Mouse (Mus musculus) myocyte (in vitro differentiated cells): ENCODE measurements at regions not wholly inside any gene's neighbourhood (a gene's known extent, or its start where the extent isn't known, plus 50 kb on each side); places are given as distances from the start of the nearest gene placed in this dataset.

ENCODE experiments used
- H3K27me3 ChIP-seq: one replicate; pipeline ENCODE4 v1.6.1; 2011; ENCODE audit not compliant: control insufficient read depth, insufficient read depth, insufficient read length
- H3K36me3 ChIP-seq: one replicate; pipeline ENCODE4 v1.6.1; 2011; ENCODE audit not compliant: control insufficient read depth, insufficient read depth
- H3K4me2 ChIP-seq: one replicate; pipeline ENCODE4 v1.6.1; 2011; ENCODE audit warnings: low read depth, control low read depth
- H3K4me3 ChIP-seq: one replicate; pipeline ENCODE4 v1.5.1; 2011; ENCODE audit warnings: mild to moderate bottlenecking, control low read depth, moderate library complexity
- H3K79me2 ChIP-seq: one replicate; pipeline ENCODE4 v1.6.1; 2011; ENCODE audit not compliant: control insufficient read depth, insufficient read depth
- H3ac ChIP-seq: one replicate; pipeline ENCODE4 v1.6.1; 2011; ENCODE audit not compliant: control insufficient read depth, insufficient read length
- CEBPB ChIP-seq: IDR thresholded peaks from 2 replicates; pipeline ENCODE4 v1.6.1; 2011; ENCODE audit warnings: mild to moderate bottlenecking, moderate library complexity; ENCODE audit not compliant: poor library complexity, insufficient read depth, severe bottlenecking
- E2F4 ChIP-seq: IDR thresholded peaks from one replicate; pipeline ENCODE4 v1.6.1; 2011; ENCODE audit warnings: mild to moderate bottlenecking, control low read depth, moderate library complexity; ENCODE audit not compliant: insufficient read depth
- MAX ChIP-seq: IDR thresholded peaks from one replicate; pipeline ENCODE4 v1.6.1; 2011; ENCODE audit warnings: low read depth, mild to moderate bottlenecking, control low read depth
- MYOD1 ChIP-seq, 3 experiments: IDR thresholded peaks; one replicate each; pipeline ENCODE4 v1.6.1; 2011; ENCODE audit warnings: control low read depth in 2 of 3, low read depth in 2 of 3, mild to moderate bottlenecking in 2 of 3, moderate library complexity in 1 of 3; ENCODE audit not compliant: insufficient read length in 2 of 3, control insufficient read depth in 1 of 3
- MYOG ChIP-seq, 3 experiments: IDR thresholded peaks; one replicate each; pipeline ENCODE4 v1.6.1; 2011; ENCODE audit warnings: control low read depth in 2 of 3, low read depth in 2 of 3, mild to moderate bottlenecking in 2 of 3; ENCODE audit not compliant: insufficient read length in 2 of 3, control insufficient read depth in 1 of 3, insufficient read depth in 1 of 3
- POLR2A ChIP-seq: IDR thresholded peaks from one replicate; pipeline ENCODE4 v1.6.1; 2011; ENCODE audit warnings: low read depth, mild to moderate bottlenecking, control low read depth, moderate library complexity; ENCODE audit not compliant: insufficient read length
- POLR2AphosphoS2 ChIP-seq: IDR thresholded peaks from one replicate; pipeline ENCODE4 v1.6.1; 2011; ENCODE audit warnings: low read depth, control low read depth; ENCODE audit not compliant: insufficient read length
- REST ChIP-seq: IDR thresholded peaks from one replicate; pipeline ENCODE4 v1.6.1; 2011; ENCODE audit warnings: mild to moderate bottlenecking, control low read depth, moderate library complexity; ENCODE audit not compliant: insufficient read depth, insufficient read length
- SRF ChIP-seq: IDR thresholded peaks from one replicate; pipeline ENCODE4 v1.6.1; 2011; ENCODE audit warnings: low read depth; ENCODE audit not compliant: control insufficient read depth, insufficient read length
- TCF12 ChIP-seq: IDR thresholded peaks from one replicate; pipeline ENCODE4 v1.6.1; 2011; ENCODE audit warnings: mild to moderate bottlenecking, control low read depth; ENCODE audit not compliant: poor library complexity, insufficient read depth, severe bottlenecking
- TCF3 ChIP-seq: IDR thresholded peaks from one replicate; pipeline ENCODE4 v1.6.1; 2011; ENCODE audit warnings: low read depth, control low read depth; ENCODE audit not compliant: insufficient read length
- USF1 ChIP-seq: IDR thresholded peaks from one replicate; pipeline ENCODE4 v1.6.1; 2011; ENCODE audit warnings: low read depth, mild to moderate bottlenecking, control low read depth, moderate library complexity

- Histone ChIP-seq H3K4me3 (no peak overlapping the region), H3ac (no peak overlapping the region), H3K4me2 (no peak overlapping the region), H3K27me3 (no peaks in the 10 kb centered on the region), H3K36me3 (no peaks in the 10 kb centered on the region), H3K79me2 (no peaks in the 10 kb centered on the region)
- TF ChIP-seq CEBPB = no peak
- TF ChIP-seq TCF12 = no peak
- no peak for TF ChIP-seq TCF3
- no peak for TF ChIP-seq POLR2A
- no peak for TF ChIP-seq MYOD1 (IDR thresholded peaks at IDR 0.05; ENCODE audit: control insufficient read depth in 1 of 3, insufficient read length in 2 of 3, low read depth in 2 of 3)
- TF ChIP-seq MYOG (IDR thresholded peaks at IDR 0.05; ENCODE audit: control insufficient read depth in 1 of 3, insufficient read depth in 1 of 3, insufficient read length in 2 of 3, low read depth in 2 of 3) = no peak
- TF ChIP-seq REST = no peak
- no peak for TF ChIP-seq POLR2AphosphoS2
- TF ChIP-seq MAX = no peak
- no peak for TF ChIP-seq USF1
- no peak for TF ChIP-seq SRF
- no peak for TF ChIP-seq E2F4
These were observed 170.5 kb upstream of the Gli2 start for GRCm38 (mm10) chr1:119223876-119224275.

GRCm38 (mm10) chr1:119221901-119222300 is 168.5 kb upstream of the Gli2 start:
- H3ac ChIP-seq = no peak overlapping the region
- H3K27me3 ChIP-seq = no peaks in the 10 kb centered on the region
- H3K79me2 ChIP-seq = no peaks in the 10 kb centered on the region
- H3K4me3 ChIP-seq = no peak overlapping the region
- H3K36me3 ChIP-seq = no peaks in the 10 kb centered on the region
- no peak for TF ChIP-seq MAX
- TF ChIP-seq CEBPB = no peak
- no peak for TF ChIP-seq SRF
- TF ChIP-seq E2F4 = no peak
- TF ChIP-seq POLR2A = no peak
- no peak for TF ChIP-seq TCF12
- TF ChIP-seq TCF3 = no peak
- no peak for TF ChIP-seq POLR2AphosphoS2
- no peak for TF ChIP-seq USF1
- no peak for TF ChIP-seq MYOD1 (IDR thresholded peaks at IDR 0.05; ENCODE audit: control insufficient read depth in 1 of 3, insufficient read length in 2 of 3, low read depth in 2 of 3)
- no peak for TF ChIP-seq MYOG (IDR thresholded peaks at IDR 0.05; ENCODE audit: control insufficient read depth in 1 of 3, insufficient read depth in 1 of 3, insufficient read length in 2 of 3, low read depth in 2 of 3)
- no peak for TF ChIP-seq REST
- H3K4me2 ChIP-seq = no peak overlapping the region

- no peaks in the 10 kb centered on the region for H3K79me2 ChIP-seq
- TF ChIP-seq TCF3 = no peak
- no peak for TF ChIP-seq POLR2AphosphoS2
- TF ChIP-seq CEBPB = no peak
- no peak for TF ChIP-seq SRF
- no peak for TF ChIP-seq TCF12
- TF ChIP-seq E2F4 = no peak
- TF ChIP-seq POLR2A = no peak
- TF ChIP-seq USF1 = no peak
- no peak for TF ChIP-seq MYOG (IDR thresholded peaks at IDR 0.05; ENCODE audit: control insufficient read depth in 1 of 3, insufficient read depth in 1 of 3, insufficient read length in 2 of 3, low read depth in 2 of 3)
- TF ChIP-seq REST = no peak
- no peak for TF ChIP-seq MAX
- TF ChIP-seq MYOD1 (IDR thresholded peaks at IDR 0.05; ENCODE audit: control insufficient read depth in 1 of 3, insufficient read length in 2 of 3, low read depth in 2 of 3) = no peak
- H3K4me2 ChIP-seq = no peak overlapping the region
- no peaks in the 10 kb centered on the region for H3K36me3 ChIP-seq
- H3ac ChIP-seq = no peak overlapping the region
- no peak overlapping the region for H3K4me3 ChIP-seq
- H3K27me3 ChIP-seq = no peaks in the 10 kb centered on the region
These were observed 167.6 kb upstream of the Gli2 start for GRCm38 (mm10) chr1:119221012-119221411.

- Histone ChIP-seq H3ac (no peak overlapping the region), H3K36me3 (no peaks in the 10 kb centered on the region), H3K4me2 (no peak overlapping the region), H3K79me2 (no peaks in the 10 kb centered on the region), H3K4me3 (no peak overlapping the region), H3K27me3 (no peaks in the 10 kb centered on the region)
- TF ChIP-seq REST = no peak
- TF ChIP-seq CEBPB = no peak
- no peak for TF ChIP-seq SRF
- no peak for TF ChIP-seq E2F4
- TF ChIP-seq POLR2AphosphoS2 = no peak
These were observed 166.4 kb upstream of the Gli2 start for GRCm38 (mm10) chr1:119219817-119220216.

- no peak overlapping the region for H3K4me3 ChIP-seq
- no peak overlapping the region for H3K4me2 ChIP-seq
- no peak for TF ChIP-seq MYOG (IDR thresholded peaks at IDR 0.05; ENCODE audit: control insufficient read depth in 1 of 3, insufficient read depth in 1 of 3, insufficient read length in 2 of 3, low read depth in 2 of 3)
- TF ChIP-seq REST = no peak
- no peak for TF ChIP-seq CEBPB
- TF ChIP-seq TCF12 = no peak
- H3K36me3 ChIP-seq = no peaks in the 10 kb centered on the region
- H3K79me2 ChIP-seq = no peaks in the 10 kb centered on the region
- H3K27me3 ChIP-seq = no peaks in the 10 kb centered on the region
- no peak overlapping the region for H3ac ChIP-seq
These were observed 164.0 kb upstream of the Gli2 start for GRCm38 (mm10) chr1:119217387-119217786.
